Mouse (Mus musculus) megakaryocyte, embryonic 14.5 days (primary cell): ENCODE results near the gene Coq10a.

Experiments
- FLI1 ChIP-seq: IDR thresholded peaks from 2 replicates; pipeline ENCODE4 v1.6.1; 2012; ENCODE audit warnings: low read length, inconsistent platforms, mixed read lengths
- GATA1 ChIP-seq: IDR thresholded peaks from 3 replicates; pipeline ENCODE4 v1.6.1; 2012; ENCODE audit warnings: mixed read lengths, low read length, inconsistent platforms, borderline replicate concordance

GRCm38 (mm10) chr10:128343436-128343835 is 25.4 kb downstream of the Coq10a start:
- TF ChIP-seq GATA1 (no peak), FLI1 (no peak)
